Mouse (Mus musculus) liver, embryonic 12.5 days (tissue): ENCODE results near the gene Cops9. TPM values are rescaled to one million over a fixed set of nuclear protein-coding genes. Genes with fewer than 3 reads are reported as not detected.
A peak's percentile ranks its signal among the peaks of the same experiment; 100 is the strongest.

ENCODE experiments used
- ATAC-seq: fragments of 200-750 bp; cut with Nextera tagmentation; 2 replicates; pipeline ENCODE4 v1.8.0; 2017; ENCODE audit warnings: moderate number of reproducible peaks, mild to moderate bottlenecking, moderate library complexity
- H3K27ac ChIP-seq: fragments of 300-500 bp; sonication (generic); 2 replicates; pipeline ENCODE4 v1.5.1; 2016; ENCODE audit warnings: mild to moderate bottlenecking
- H3K27me3 ChIP-seq: fragments of 300-500 bp; sonication (generic); replicated peaks from 2 replicates; pipeline ENCODE4 v1.6.1; 2016; ENCODE audit warnings: mild to moderate bottlenecking, moderate library complexity
- H3K36me3 ChIP-seq: fragments of 300-500 bp; sonication (generic); 2 replicates; pipeline ENCODE4 v1.6.1; 2016; ENCODE audit warnings: mild to moderate bottlenecking, moderate library complexity
- H3K4me1 ChIP-seq: fragments of 300-500 bp; sonication (generic); 2 replicates; pipeline ENCODE4 v1.6.1; 2016
- H3K4me2 ChIP-seq: fragments of 300-500 bp; sonication (generic); 2 replicates; pipeline ENCODE4 v1.6.1; 2016; ENCODE audit warnings: mild to moderate bottlenecking, moderate library complexity
- H3K4me3 ChIP-seq: fragments of 300-500 bp; sonication (generic); 2 replicates; pipeline ENCODE4 v1.5.1; 2016; ENCODE audit warnings: mild to moderate bottlenecking, moderate library complexity
- H3K9ac ChIP-seq: fragments of 300-500 bp; sonication (generic); 2 replicates; pipeline ENCODE4 v1.6.1; 2016; ENCODE audit warnings: mild to moderate bottlenecking, moderate library complexity
- H3K9me3 ChIP-seq: fragments of 300-500 bp; sonication (generic); replicated peaks from 2 replicates; pipeline ENCODE4 v1.6.1; 2016; ENCODE audit warnings: mild to moderate bottlenecking, moderate library complexity
- WGBS: fragments of 180-500 bp; shearing (Covaris S2); methylation state at CpG from one replicate; pipeline ENCODE4 v1.1.7; 2016; ENCODE audit not compliant: insufficient replicate concordance; 5-methylcytosine and 5-hydroxymethylcytosine counted together
- polyA plus RNA-seq: library from polyadenylated mRNA; unstranded; fragments of >200 nt; fragmentation: Nextera tagmentation; extraction: Ambion mirVana; gene quantifications from 2 replicates; pipeline ENCODE4 v1.2.1, GENCODE M21; 2016

The Cops9 gene
- 216 and 232 TPM in 2 replicates for polyA plus RNA-seq

GRCm38 (mm10) chr1:92641514-92642272 lies at the start of gene Cops9:
Gene Cops9 (minus strand): TSS chr1:92641985.
- peaks cover 5% of the 10 kb centered on the region for H3K27me3 ChIP-seq
- peaks cover 30% of the 10 kb centered on the region for H3K4me1 ChIP-seq
- H3K27ac ChIP-seq: peak within 1 kb of the TSS; percentile 43; the same call in 1 of the 2 replicates
- H3K4me3 ChIP-seq: peak within 1 kb of the TSS; percentile 84
- WGBS: 3% methylated on average over 50 of the region's 50 CpGs
- peak within 1 kb of the TSS; percentile 80 for H3K4me2 ChIP-seq
- peak; percentile 91 for ATAC-seq
- peak within 1 kb of the TSS; percentile 83 for H3K9ac ChIP-seq
- no peaks in the 10 kb centered on the region for H3K9me3 ChIP-seq
- peaks cover 33% of the 10 kb centered on the region for H3K36me3 ChIP-seq

GRCm38 (mm10) chr1:92691166-92691844 lies 49.5 kb upstream of the Cops9 start:
- Histone ChIP-seq H3K4me3 (no peak overlapping the region), H3K9ac (no peak overlapping the region), H3K4me1 (no peaks in the 10 kb centered on the region), H3K36me3 (no peaks in the 10 kb centered on the region), H3K4me2 (no peak overlapping the region), H3K9me3 (no peaks in the 10 kb centered on the region), H3K27ac (no peak overlapping the region), H3K27me3 (no peaks in the 10 kb centered on the region)
- WGBS: 58% methylated on average over 3 of the region's 3 CpGs
- no peak for ATAC-seq

GRCm38 (mm10) chr1:92686994-92687393 lies 45.2 kb upstream of the Cops9 start:
- Histone ChIP-seq H3K9ac (no peak overlapping the region), H3K4me2 (no peak overlapping the region), H3K4me3 (no peak overlapping the region), H3K27me3 (no peaks in the 10 kb centered on the region), H3K36me3 (no peaks in the 10 kb centered on the region), H3K27ac (no peak overlapping the region), H3K4me1 (no peaks in the 10 kb centered on the region), H3K9me3 (no peaks in the 10 kb centered on the region)
- ATAC-seq: no peak
- 52% methylated on average over 8 of the region's 8 CpGs for WGBS

- WGBS: 72% methylated on average over 8 of the region's 8 CpGs
Observed at GRCm38 (mm10) chr1:92683151-92683550, 41.4 kb upstream of the Cops9 start.

GRCm38 (mm10) chr1:92680668-92681603 lies 39.2 kb upstream of the Cops9 start:
- WGBS: 49% methylated on average over 16 of the region's 16 CpGs
- Histone ChIP-seq H3K4me2 (no peak overlapping the region), H3K4me1 (no peaks in the 10 kb centered on the region), H3K9me3 (no peaks in the 10 kb centered on the region), H3K27me3 (no peaks in the 10 kb centered on the region; the same call in 1 of the 2 replicates), H3K27ac (no peak overlapping the region), H3K36me3 (no peaks in the 10 kb centered on the region), H3K4me3 (no peak overlapping the region), H3K9ac (no peak overlapping the region)
- ATAC-seq: no peak

More at GRCm38 (mm10) chr1:92683151-92683550, 41.4 kb upstream of the Cops9 start:
- Histone ChIP-seq H3K9ac (no peak overlapping the region), H3K27me3 (no peaks in the 10 kb centered on the region; the same call in 1 of the 2 replicates), H3K36me3 (no peaks in the 10 kb centered on the region), H3K9me3 (no peaks in the 10 kb centered on the region), H3K4me2 (no peak overlapping the region), H3K4me1 (no peaks in the 10 kb centered on the region), H3K4me3 (no peak overlapping the region), H3K27ac (no peak overlapping the region)
- no peak for ATAC-seq

- no peaks in the 10 kb centered on the region for H3K9me3 ChIP-seq
- H3K9ac ChIP-seq: no peak overlapping the region
- no peaks in the 10 kb centered on the region for H3K36me3 ChIP-seq
- ATAC-seq: no peak
- no peak overlapping the region for H3K4me3 ChIP-seq
- H3K4me1 ChIP-seq: no peaks in the 10 kb centered on the region
- peaks cover 3% of the 10 kb centered on the region for H3K27me3 ChIP-seq
- no peak overlapping the region for H3K27ac ChIP-seq
- H3K4me2 ChIP-seq: no peak overlapping the region
- WGBS: 48% methylated on average over 5 of the region's 5 CpGs
Observed at GRCm38 (mm10) chr1:92678757-92679156, 37.0 kb upstream of the Cops9 start.

GRCm38 (mm10) chr1:92676676-92676975 lies 34.8 kb upstream of the Cops9 start:
- Histone ChIP-seq H3K27me3 (peaks cover 6% of the 10 kb centered on the region), H3K27ac (no peak overlapping the region), H3K4me2 (no peak overlapping the region), H3K36me3 (no peaks in the 10 kb centered on the region), H3K4me1 (no peaks in the 10 kb centered on the region), H3K4me3 (no peak overlapping the region), H3K9me3 (no peaks in the 10 kb centered on the region), H3K9ac (no peak overlapping the region)
- WGBS: 67% methylated on average over 3 of the region's 3 CpGs
- ATAC-seq: no peak

- 24% methylated on average over 10 of the region's 10 CpGs for WGBS
- ATAC-seq: no peak
- no peak overlapping the region for H3K4me2 ChIP-seq
- H3K9me3 ChIP-seq: no peaks in the 10 kb centered on the region
- no peaks in the 10 kb centered on the region for H3K36me3 ChIP-seq
- no peak overlapping the region for H3K27ac ChIP-seq
- no peaks in the 10 kb centered on the region for H3K4me1 ChIP-seq
- H3K4me3 ChIP-seq: no peak overlapping the region
- H3K27me3 ChIP-seq: peaks cover 6% of the 10 kb centered on the region
- H3K9ac ChIP-seq: no peak overlapping the region
Observed at GRCm38 (mm10) chr1:92675932-92676675, 34.3 kb upstream of the Cops9 start.

GRCm38 (mm10) chr1:92673258-92673782 lies 31.5 kb upstream of the Cops9 start:
- ATAC-seq: no peak
- H3K27me3 ChIP-seq: peaks cover 6% of the 10 kb centered on the region; the same call in 1 of the 2 replicates
- H3K4me1 ChIP-seq: no peaks in the 10 kb centered on the region
- H3K4me3 ChIP-seq: no peak overlapping the region
- 66% methylated on average over 5 of the region's 5 CpGs for WGBS
- H3K9ac ChIP-seq: no peak overlapping the region
- H3K4me2 ChIP-seq: no peak overlapping the region
- no peak overlapping the region for H3K27ac ChIP-seq
- no peaks in the 10 kb centered on the region for H3K36me3 ChIP-seq
- H3K9me3 ChIP-seq: no peaks in the 10 kb centered on the region

GRCm38 (mm10) chr1:92671326-92671725 lies 29.5 kb upstream of the Cops9 start:
- Histone ChIP-seq H3K4me1 (no peaks in the 10 kb centered on the region), H3K27ac (no peak overlapping the region), H3K27me3 (peaks cover 6% of the 10 kb centered on the region; the same call in 1 of the 2 replicates), H3K9ac (no peak overlapping the region), H3K9me3 (no peaks in the 10 kb centered on the region), H3K4me3 (no peak overlapping the region), H3K36me3 (no peaks in the 10 kb centered on the region), H3K4me2 (no peak overlapping the region)
- 62% methylated on average over 4 of the region's 4 CpGs for WGBS
- no peak for ATAC-seq

- Histone ChIP-seq H3K9me3 (no peaks in the 10 kb centered on the region), H3K4me3 (no peak overlapping the region), H3K4me1 (no peaks in the 10 kb centered on the region), H3K4me2 (no peak overlapping the region), H3K9ac (no peak overlapping the region), H3K27ac (no peak overlapping the region), H3K27me3 (peaks cover 6% of the 10 kb centered on the region; the same call in 1 of the 2 replicates), H3K36me3 (no peaks in the 10 kb centered on the region)
- ATAC-seq: no peak
- WGBS: 81% methylated on average over 3 of the region's 3 CpGs
Observed at GRCm38 (mm10) chr1:92669430-92669829, 27.6 kb upstream of the Cops9 start.
